Mouse (Mus musculus) liver (tissue): ENCODE measurements around the gene Susd3.

ENCODE experiments used
- DNase-seq: peaks from one replicate; pipeline ENCODE4 v3.0.0-alpha.2; 2020; ENCODE audit warnings: mixed read lengths

Susd3 gene

GRCm38 (mm10) chr13:49209306-49209705, 39.2 kb downstream of the Susd3 start:
- DNase-seq, result no peak

- no peak for DNase-seq
Measured at GRCm38 (mm10) chr13:49206341-49206740, 42.2 kb downstream of the Susd3 start.

- peak; percentile 75 for DNase-seq
Measured at GRCm38 (mm10) chr13:49205381-49205998, 43.0 kb downstream of the Susd3 start.

- DNase-seq, result no peak
Measured at GRCm38 (mm10) chr13:49202556-49202955, 46.0 kb downstream of the Susd3 start.

- no peak for DNase-seq
Measured at GRCm38 (mm10) chr13:49200688-49201087, 47.8 kb downstream of the Susd3 start.

- no peak for DNase-seq
Measured at GRCm38 (mm10) chr13:49199891-49200290, 48.6 kb downstream of the Susd3 start.

GRCm38 (mm10) chr13:49198734-49199133, 49.8 kb downstream of the Susd3 start:
- no peak for DNase-seq

GRCm38 (mm10) chr13:49196766-49197165, 51.7 kb downstream of the Susd3 start:
- DNase-seq, result peak; percentile 18

GRCm38 (mm10) chr13:49196211-49196610, 52.3 kb downstream of the Susd3 start:
- no peak for DNase-seq

GRCm38 (mm10) chr13:49195651-49196050, 52.9 kb downstream of the Susd3 start:
- no peak for DNase-seq

- no peak for DNase-seq
Measured at GRCm38 (mm10) chr13:49194811-49195210, 53.7 kb downstream of the Susd3 start.

GRCm38 (mm10) chr13:49193650-49194049, 54.9 kb downstream of the Susd3 start:
- DNase-seq, result no peak

GRCm38 (mm10) chr13:49192156-49192855, 56.2 kb downstream of the Susd3 start:
- no peak for DNase-seq

GRCm38 (mm10) chr13:49191673-49192035, 56.9 kb downstream of the Susd3 start:
- DNase-seq, result no peak

GRCm38 (mm10) chr13:49190876-49191672, 57.4 kb downstream of the Susd3 start:
- no peak for DNase-seq

GRCm38 (mm10) chr13:49189970-49190870, 58.3 kb downstream of the Susd3 start:
- DNase-seq, result peak; percentile 34

- DNase-seq, result no peak
Measured at GRCm38 (mm10) chr13:49188966-49189360, 59.5 kb downstream of the Susd3 start.

- no peak for DNase-seq
Measured at GRCm38 (mm10) chr13:49188219-49188965, 60.1 kb downstream of the Susd3 start.

- DNase-seq, result peak; percentile 85
Measured at GRCm38 (mm10) chr13:49187288-49188218, 61.0 kb downstream of the Susd3 start, which contains the start of gene Ninj1. Gene Ninj1 (plus strand): TSS chr13:49187485.

- no peak for DNase-seq
Measured at GRCm38 (mm10) chr13:49186798-49187287, 61.7 kb downstream of the Susd3 start.

- no peak for DNase-seq
Measured at GRCm38 (mm10) chr13:49183646-49184045, 64.9 kb downstream of the Susd3 start.
